Mouse (Mus musculus) MEL (cell line): ENCODE measurements around the gene Slc35e4.

Source experiments
- EP300 ChIP-seq, 2 experiments: IDR thresholded peaks; 2 replicates each; pipeline ENCODE4 v1.6.1; 2011; ENCODE audit warnings: improper control_type of control experiment in 2 of 2, low read length in 2 of 2, low read depth in 1 of 2, mild to moderate bottlenecking in 1 of 2
- NRF1 ChIP-seq: IDR thresholded peaks from 2 replicates; pipeline ENCODE4 v1.6.1; 2014; ENCODE audit warnings: low read depth, mild to moderate bottlenecking, inconsistent platforms, low read length, improper control_type of control experiment, moderate library complexity; ENCODE audit not compliant: poor library complexity, insufficient read depth, severe bottlenecking
- POLR2A ChIP-seq, 2 experiments: IDR thresholded peaks; 2 replicates each; pipeline ENCODE4 v1.6.1; 2011 to 2012; ENCODE audit warnings: low read length in 2 of 2, mild to moderate bottlenecking in 2 of 2, control low read depth in 1 of 2, improper control_type of control experiment in 1 of 2, low read depth in 1 of 2, moderate library complexity in 1 of 2; ENCODE audit not compliant: control insufficient read depth in 1 of 2, insufficient read depth in 1 of 2, poor library complexity in 1 of 2
- TBP ChIP-seq: IDR thresholded peaks from 2 replicates; pipeline ENCODE4 v1.8.0; 2011; ENCODE audit warnings: low read depth, low read length, improper control_type of control experiment
- TCF12 ChIP-seq: IDR thresholded peaks from 2 replicates; pipeline ENCODE4 v1.6.1; 2014; ENCODE audit warnings: low read depth, mild to moderate bottlenecking, inconsistent platforms, low read length, improper control_type of control experiment, moderate library complexity

- TF ChIP-seq POLR2A (IDR thresholded peaks at IDR 0.05; ENCODE audit: control insufficient read depth in 1 of 2, insufficient read depth in 1 of 2, low read depth in 1 of 2, low read length in 2 of 2, poor library complexity in 1 of 2) (no peak), TBP (no peak), EP300 (IDR thresholded peaks at IDR 0.05; ENCODE audit: low read depth in 1 of 2, low read length in 2 of 2) (no peak), TCF12 (no peak), NRF1 (no peak)
Observed at GRCm38 (mm10) chr11:3936318-3936717, 21.9 kb upstream of the Slc35e4 start.
